Mouse (Mus musculus): ENCODE results near the gene Gm12253. TPM values are rescaled to one million over a fixed set of nuclear protein-coding genes. Genes with fewer than 3 reads are reported as not detected.

Gm12253 gene
- total and polyA plus RNA-seq, 2 experiments: not detected

DNA sequence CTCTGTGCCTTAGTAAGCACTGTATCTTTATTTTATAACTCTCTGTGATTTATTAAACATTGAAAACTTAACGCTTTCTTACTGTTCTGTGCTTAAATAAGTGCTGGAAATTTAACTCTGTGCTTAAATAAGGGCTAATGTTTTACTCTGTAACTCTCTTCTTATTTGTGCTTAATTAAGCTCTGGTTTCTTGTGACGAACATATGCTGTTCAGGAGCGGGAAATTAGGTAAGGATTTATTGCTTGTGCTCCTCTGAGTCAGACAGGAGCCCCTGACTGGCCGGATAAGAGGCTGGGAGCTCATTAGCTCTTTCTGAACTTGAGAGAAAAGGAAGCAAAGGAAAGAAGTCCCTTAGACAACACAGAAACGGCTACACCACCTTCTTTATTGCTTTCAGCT lies 5.5 kb downstream of the Gm12253 start:
- Histone ChIP-seq H3K4me1 (ENCODE audit: control insufficient read depth, insufficient read depth, low read length) (no peaks in the 10 kb centered on the region), H3K36me3 (ENCODE audit: control insufficient read depth, insufficient read depth, low read length) (no peaks in the 10 kb centered on the region), H3K79me2 (ENCODE audit: control insufficient read depth, insufficient read depth, low read length) (no peaks in the 10 kb centered on the region), H3K4me3 (ENCODE audit: insufficient read depth, low read depth, low read length) (no peak overlapping the region), H3K27me3 (ENCODE audit: control insufficient read depth, insufficient read depth, low read length) (no peaks in the 10 kb centered on the region), H3K27ac (replicated peaks; ENCODE audit: insufficient read depth, low read depth, low read length) (no peak overlapping the region), H3K9ac (ENCODE audit: low read depth, low read length) (no peak overlapping the region)
- 63% methylated on average over 5 of the region's 5 CpGs for WGBS
- TF ChIP-seq CTCF (IDR thresholded peaks at IDR 0.05; ENCODE audit: low read depth, low read length) (no peak), POLR2A (IDR thresholded peaks at IDR 0.05; ENCODE audit: extremely low read depth, insufficient read depth, low read length) (no peak)
- DNase-seq (ENCODE audit: extremely low read depth, low read depth, low spot score): no peak

GRCm38 (mm10) chr11:58452759-58453158 lies 20.4 kb downstream of the Gm12253 start, which contains the start of gene Lypd9:
Lypd9 (minus strand) TSS chr11:58452923.
- H3K27me3 ChIP-seq (ENCODE audit: control insufficient read depth, insufficient read depth, low read length): no peaks in the 10 kb centered on the region
- 91% methylated on average over 9 of the region's 9 CpGs for WGBS
- H3K27ac ChIP-seq (replicated peaks; ENCODE audit: insufficient read depth, low read depth, low read length): no peak within 1 kb of the TSS
- no peak within 1 kb of the TSS for H3K4me3 ChIP-seq (ENCODE audit: insufficient read depth, low read depth, low read length)
- H3K36me3 ChIP-seq (ENCODE audit: control insufficient read depth, insufficient read depth, low read length): no peaks in the 10 kb centered on the region
- H3K79me2 ChIP-seq (ENCODE audit: control insufficient read depth, insufficient read depth, low read length): no peaks in the 10 kb centered on the region
- H3K4me1 ChIP-seq (ENCODE audit: control insufficient read depth, insufficient read depth, low read length): no peaks in the 10 kb centered on the region
- no peak for TF ChIP-seq CTCF (IDR thresholded peaks at IDR 0.05; ENCODE audit: low read depth, low read length)
- TF ChIP-seq POLR2A (IDR thresholded peaks at IDR 0.05; ENCODE audit: extremely low read depth, insufficient read depth, low read length): no peak
- no peak for DNase-seq (ENCODE audit: extremely low read depth, low read depth, low spot score)
- no peak within 1 kb of the TSS for H3K9ac ChIP-seq (ENCODE audit: low read depth, low read length)

GRCm38 (mm10) chr11:58453592-58453991 lies 21.2 kb downstream of the Gm12253 start:
- Histone ChIP-seq H3K4me1 (ENCODE audit: control insufficient read depth, insufficient read depth, low read length) (no peaks in the 10 kb centered on the region), H3K79me2 (ENCODE audit: control insufficient read depth, insufficient read depth, low read length) (no peaks in the 10 kb centered on the region), H3K9ac (ENCODE audit: low read depth, low read length) (no peak overlapping the region), H3K4me3 (ENCODE audit: insufficient read depth, low read depth, low read length) (no peak overlapping the region), H3K27me3 (ENCODE audit: control insufficient read depth, insufficient read depth, low read length) (no peaks in the 10 kb centered on the region), H3K36me3 (ENCODE audit: control insufficient read depth, insufficient read depth, low read length) (no peaks in the 10 kb centered on the region), H3K27ac (replicated peaks; ENCODE audit: insufficient read depth, low read depth, low read length) (no peak overlapping the region)
- DNase-seq (ENCODE audit: extremely low read depth, low read depth, low spot score): no peak
- WGBS: 60% methylated on average over 4 of the region's 4 CpGs
- TF ChIP-seq CTCF (IDR thresholded peaks at IDR 0.05; ENCODE audit: low read depth, low read length): no peak
- no peak for TF ChIP-seq POLR2A (IDR thresholded peaks at IDR 0.05; ENCODE audit: extremely low read depth, insufficient read depth, low read length)

- Histone ChIP-seq H3K4me1 (ENCODE audit: control insufficient read depth, insufficient read depth, low read length) (no peaks in the 10 kb centered on the region), H3K27me3 (ENCODE audit: control insufficient read depth, insufficient read depth, low read length) (no peaks in the 10 kb centered on the region), H3K4me3 (ENCODE audit: insufficient read depth, low read depth, low read length) (no peak within 1 kb of the TSS), H3K36me3 (ENCODE audit: control insufficient read depth, insufficient read depth, low read length) (no peaks in the 10 kb centered on the region), H3K9ac (ENCODE audit: low read depth, low read length) (no peak within 1 kb of the TSS), H3K27ac (replicated peaks; ENCODE audit: insufficient read depth, low read depth, low read length) (no peak within 1 kb of the TSS), H3K79me2 (ENCODE audit: control insufficient read depth, insufficient read depth, low read length) (no peaks in the 10 kb centered on the region)
- no peak for DNase-seq (ENCODE audit: extremely low read depth, low read depth, low spot score)
- TF ChIP-seq CTCF (IDR thresholded peaks at IDR 0.05; ENCODE audit: low read depth, low read length) (no peak), POLR2A (IDR thresholded peaks at IDR 0.05; ENCODE audit: extremely low read depth, insufficient read depth, low read length) (no peak)
Observed at GRCm38 (mm10) chr11:58462170-58462569, 29.8 kb downstream of the Gm12253 start, which contains the start of gene Olfr30. Olfr30 (minus strand) TSS chr11:58462270.

Other genes with a start within 250 kb of the Gm12253 start
- 32.5 and 33.0 TPM in 2 replicates for gene Igtp, start 233.0 kb upstream of the Gm12253 start, total RNA-seq (2014; rRNA removed)
- gene Igtp, start 233.0 kb upstream of the Gm12253 start, polyA plus RNA-seq (2012; rRNA removed): 46.1 and 52.9 TPM in 2 replicates
- 21.8 and 23.9 TPM in 2 replicates for gene Irgm2, start 232.9 kb upstream of the Gm12253 start, total RNA-seq (2014; rRNA removed)
- 29.6 and 40.8 TPM in 2 replicates for gene Irgm2, start 232.9 kb upstream of the Gm12253 start, polyA plus RNA-seq (2012; rRNA removed)
- 0.07 TPM in 1 of 2 replicates, not detected in the other for gene 4930438A08Rik, start 157.8 kb upstream of the Gm12253 start, total RNA-seq (2014; rRNA removed)
- gene 4930438A08Rik, start 157.8 kb upstream of the Gm12253 start, polyA plus RNA-seq (2012; rRNA removed): not detected in 2 replicates
- 2.3 and 3.0 TPM in 2 replicates for gene Zfp692, start 125.5 kb upstream of the Gm12253 start, total RNA-seq (2014; rRNA removed)
- gene Zfp692, start 125.5 kb upstream of the Gm12253 start, polyA plus RNA-seq (2012; rRNA removed): 5.9 and 8.9 TPM in 2 replicates
- 20.7 and 23.8 TPM in 2 replicates for gene Zfp672, start 102.2 kb upstream of the Gm12253 start, total RNA-seq (2014; rRNA removed)
- gene Zfp672, start 102.2 kb upstream of the Gm12253 start, polyA plus RNA-seq (2012; rRNA removed): 14.9 and 18.6 TPM in 2 replicates
- 8.9 and 10.3 TPM in 2 replicates for gene Sh3bp5l, start 101.8 kb upstream of the Gm12253 start, total RNA-seq (2014; rRNA removed)
- gene Sh3bp5l, start 101.8 kb upstream of the Gm12253 start, polyA plus RNA-seq (2012; rRNA removed): 15.8 and 19.6 TPM in 2 replicates
- not detected in 2 replicates for gene Lypd8, start 53.5 kb upstream of the Gm12253 start, total RNA-seq (2014; rRNA removed)
- gene Lypd8, start 53.5 kb upstream of the Gm12253 start, polyA plus RNA-seq (2012; rRNA removed): 2.6 and 4.0 TPM in 2 replicates
- gene 1810065E05Rik, start 11.4 kb upstream of the Gm12253 start, total RNA-seq (2014; rRNA removed): not detected in 2 replicates
- gene 1810065E05Rik, start 11.4 kb upstream of the Gm12253 start, polyA plus RNA-seq (2012; rRNA removed): 0.22 TPM in 1 of 2 replicates, not detected in the other
- gene Lypd9, start 20.4 kb downstream of the Gm12253 start, total RNA-seq (2014; rRNA removed): not detected in 2 replicates
- not detected in 2 replicates for gene Lypd9, start 20.4 kb downstream of the Gm12253 start, polyA plus RNA-seq (2012; rRNA removed)
- not detected in 2 replicates for gene Olfr30, start 29.7 kb downstream of the Gm12253 start, total RNA-seq (2014; rRNA removed)
- gene Olfr30, start 29.7 kb downstream of the Gm12253 start, polyA plus RNA-seq (2012; rRNA removed): not detected in 2 replicates
- gene Olfr332, start 60.0 kb downstream of the Gm12253 start, total RNA-seq (2014; rRNA removed): not detected in 2 replicates
- not detected in 2 replicates for gene Olfr332, start 60.0 kb downstream of the Gm12253 start, polyA plus RNA-seq (2012; rRNA removed)
- gene Olfr331, start 70.0 kb downstream of the Gm12253 start, total RNA-seq (2014; rRNA removed): not detected in 2 replicates
- not detected in 2 replicates for gene Olfr331, start 70.0 kb downstream of the Gm12253 start, polyA plus RNA-seq (2012; rRNA removed)
- gene Olfr330, start 102.3 kb downstream of the Gm12253 start, total RNA-seq (2014; rRNA removed): not detected in 2 replicates
- gene Olfr330, start 102.3 kb downstream of the Gm12253 start, polyA plus RNA-seq (2012; rRNA removed): not detected in 2 replicates
- gene Olfr329-ps, start 113.9 kb downstream of the Gm12253 start, total RNA-seq (2014; rRNA removed): not detected in 2 replicates
- not detected in 2 replicates for gene Olfr329-ps, start 113.9 kb downstream of the Gm12253 start, polyA plus RNA-seq (2012; rRNA removed)
- 0.07 TPM in 1 of 2 replicates, not detected in the other for gene Olfr328, start 123.1 kb downstream of the Gm12253 start, total RNA-seq (2014; rRNA removed)
- gene Olfr328, start 123.1 kb downstream of the Gm12253 start, polyA plus RNA-seq (2012; rRNA removed): not detected in 2 replicates
- gene Olfr224, start 138.0 kb downstream of the Gm12253 start, total RNA-seq (2014; rRNA removed): not detected in 2 replicates
- not detected in 2 replicates for gene Olfr224, start 138.0 kb downstream of the Gm12253 start, polyA plus RNA-seq (2012; rRNA removed)
- gene Olfr325, start 145.2 kb downstream of the Gm12253 start, total RNA-seq (2014; rRNA removed): not detected in 2 replicates
- gene Olfr325, start 145.2 kb downstream of the Gm12253 start, polyA plus RNA-seq (2012; rRNA removed): not detected in 2 replicates
- gene Olfr324, start 162.6 kb downstream of the Gm12253 start, total RNA-seq (2014; rRNA removed): not detected in 2 replicates
- gene Olfr324, start 162.6 kb downstream of the Gm12253 start, polyA plus RNA-seq (2012; rRNA removed): not detected in 2 replicates
- gene 2210407C18Rik, start 183.5 kb downstream of the Gm12253 start, total RNA-seq (2014; rRNA removed): 0.27 TPM in 1 of 2 replicates, not detected in the other
- not detected in 2 replicates for gene 2210407C18Rik, start 183.5 kb downstream of the Gm12253 start, polyA plus RNA-seq (2012; rRNA removed)
- gene Olfr323, start 197.9 kb downstream of the Gm12253 start, total RNA-seq (2014; rRNA removed): not detected in 2 replicates
- gene Olfr323, start 197.9 kb downstream of the Gm12253 start, polyA plus RNA-seq (2012; rRNA removed): not detected in 2 replicates
- gene Trim58, start 207.9 kb downstream of the Gm12253 start, total RNA-seq (2014; rRNA removed): not detected in 2 replicates
- gene Trim58, start 207.9 kb downstream of the Gm12253 start, polyA plus RNA-seq (2012; rRNA removed): not detected in 2 replicates
- not detected in 2 replicates for gene Olfr322, start 226.2 kb downstream of the Gm12253 start, total RNA-seq (2014; rRNA removed)
- not detected in 2 replicates for gene Olfr322, start 226.2 kb downstream of the Gm12253 start, polyA plus RNA-seq (2012; rRNA removed)
- gene Olfr320, start 248.5 kb downstream of the Gm12253 start, total RNA-seq (2014; rRNA removed): not detected in 2 replicates
- gene Olfr320, start 248.5 kb downstream of the Gm12253 start, polyA plus RNA-seq (2012; rRNA removed): not detected in 2 replicates

Measured in liver, adult 2 months (tissue).